Mouse (Mus musculus) gastrocnemius, postnatal 10 days (tissue): ENCODE measurements around the gene Snx9. TPM values are rescaled to one million over a fixed set of nuclear protein-coding genes. Genes with fewer than 3 reads are reported as not detected.

Experiments
- DNase-seq: peaks from one replicate; pipeline ENCODE4 v3.0.0; 2021; ENCODE audit warnings: mixed read lengths
- total RNA-seq, 2 experiments: library from RNA; stranded (reverse); gene quantifications; 2 replicates each; pipeline ENCODE4 v1.2.3; 2021

Snx9 gene
- total RNA-seq, 2 experiments from 2014 or later, result 28.2 to 29.8 TPM

- DNase-seq, result no peak
Measured at GRCm38 (mm10) chr17:5806823-5807222, 34.3 kb upstream of the Snx9 start.

GRCm38 (mm10) chr17:5807847-5808386 lies 33.2 kb upstream of the Snx9 start:
- DNase-seq, result no peak

- no peak for DNase-seq
Measured at GRCm38 (mm10) chr17:5813863-5814640, 27.1 kb upstream of the Snx9 start.

- no peak for DNase-seq
Measured at GRCm38 (mm10) chr17:5814641-5814920, 26.5 kb upstream of the Snx9 start.

GRCm38 (mm10) chr17:5817871-5818270 lies 23.3 kb upstream of the Snx9 start:
- no peak for DNase-seq

- no peak for DNase-seq
Measured at GRCm38 (mm10) chr17:5819105-5819504, 22.0 kb upstream of the Snx9 start.

GRCm38 (mm10) chr17:5819799-5820201 lies 21.3 kb upstream of the Snx9 start:
- no peak for DNase-seq

GRCm38 (mm10) chr17:5822541-5822940 lies 18.6 kb upstream of the Snx9 start:
- no peak for DNase-seq

- no peak for DNase-seq
Measured at GRCm38 (mm10) chr17:5823032-5823431, 18.1 kb upstream of the Snx9 start.

- DNase-seq, result no peak
Measured at GRCm38 (mm10) chr17:5827836-5828582, 13.1 kb upstream of the Snx9 start.

GRCm38 (mm10) chr17:5828583-5828836 lies 12.6 kb upstream of the Snx9 start:
- DNase-seq, result no peak

GRCm38 (mm10) chr17:5828944-5829343 lies 12.2 kb upstream of the Snx9 start:
- DNase-seq, result no peak

GRCm38 (mm10) chr17:5829930-5830329 lies 11.2 kb upstream of the Snx9 start:
- DNase-seq, result no peak

GRCm38 (mm10) chr17:5830382-5830781 lies 10.7 kb upstream of the Snx9 start:
- no peak for DNase-seq

GRCm38 (mm10) chr17:5830832-5831231 lies 10.3 kb upstream of the Snx9 start:
- DNase-seq, result no peak

GRCm38 (mm10) chr17:5831257-5831806 lies 9.8 kb upstream of the Snx9 start:
- DNase-seq, result no peak

GRCm38 (mm10) chr17:5834166-5834565 lies 7.0 kb upstream of the Snx9 start:
- no peak for DNase-seq

GRCm38 (mm10) chr17:5834798-5835328 lies 6.3 kb upstream of the Snx9 start:
- DNase-seq, result no peak

GRCm38 (mm10) chr17:5839549-5840240 lies 1.4 kb upstream of the Snx9 start:
- no peak for DNase-seq

GRCm38 (mm10) chr17:5840550-5841127 lies 490 bp upstream of the Snx9 start:
- DNase-seq, result no peak

GRCm38 (mm10) chr17:5841943-5842273 lies 779 bp downstream of the Snx9 start:
- no peak for DNase-seq

- DNase-seq, result no peak
Measured at GRCm38 (mm10) chr17:5842988-5843640, 2.0 kb downstream of the Snx9 start.
